Mouse (Mus musculus) stomach, embryonic 14.5 days (tissue): ENCODE measurements around the gene Hecw2. TPM values are rescaled to one million over a fixed set of nuclear protein-coding genes. Genes with fewer than 3 reads are reported as not detected.
A peak's percentile ranks its signal among the peaks of the same experiment; 100 is the strongest.

ENCODE experiments used
- ATAC-seq: fragments of 200-750 bp; cut with Nextera tagmentation; 2 replicates; pipeline ENCODE4 v1.8.0; 2017; ENCODE audit warnings: low read depth, moderate TSS enrichment; ENCODE audit not compliant: insufficient number of reproducible peaks, insufficient read depth, low FRiP score
- H3K27ac ChIP-seq: fragments of 300-500 bp; sonication (generic); 2 replicates; pipeline ENCODE4 v1.5.1; 2014; ENCODE audit warnings: mild to moderate bottlenecking, low read length, moderate library complexity, mixed read lengths
- H3K27me3 ChIP-seq: fragments of 300-500 bp; sonication (generic); 2 replicates; pipeline ENCODE4 v1.6.1; 2014; ENCODE audit warnings: low read length, control low read depth, mixed read lengths; ENCODE audit not compliant: control insufficient read depth, insufficient read depth
- H3K36me3 ChIP-seq: fragments of 300-500 bp; sonication (generic); 2 replicates; pipeline ENCODE4 v1.6.1; 2014; ENCODE audit warnings: mild to moderate bottlenecking, control low read depth, low read length, moderate library complexity, mixed read lengths; ENCODE audit not compliant: control insufficient read depth, insufficient read depth
- H3K4me1 ChIP-seq: fragments of 300-500 bp; sonication (generic); 2 replicates; pipeline ENCODE4 v1.6.1; 2014; ENCODE audit warnings: low read length, control low read depth, mixed read lengths; ENCODE audit not compliant: control insufficient read depth, insufficient read depth
- H3K4me2 ChIP-seq: fragments of 300-500 bp; sonication (generic); replicated peaks from 2 replicates; pipeline ENCODE4 v1.6.1; 2014; ENCODE audit warnings: low read depth, low read length, control low read depth
- H3K4me3 ChIP-seq: fragments of 300-500 bp; sonication (generic); 2 replicates; pipeline ENCODE4 v1.5.1; 2014; ENCODE audit warnings: low read depth, low read length, control low read depth
- H3K9ac ChIP-seq: fragments of 300-500 bp; sonication (generic); replicated peaks from 2 replicates; pipeline ENCODE4 v1.6.1; 2014; ENCODE audit warnings: low read depth, mild to moderate bottlenecking, control low read depth, low read length, moderate library complexity, mixed read lengths
- H3K9me3 ChIP-seq: fragments of 300-500 bp; sonication (generic); 2 replicates; pipeline ENCODE4 v1.6.1; 2016; ENCODE audit warnings: low read depth, low read length, control low read depth; ENCODE audit not compliant: control insufficient read depth
- WGBS: fragments of 180-500 bp; shearing (Covaris S2); extraction: QIAGEN DNeasy Blood & Tissue Kit; methylation state at CpG from one replicate; pipeline ENCODE4 v1.1.7; 2014; 5-methylcytosine and 5-hydroxymethylcytosine counted together
- polyA plus RNA-seq: library from polyadenylated mRNA; unstranded; fragments of >200 nt; fragmentation: Nextera tagmentation; extraction: Ambion mirVana; gene quantifications from 2 replicates; pipeline ENCODE4 v1.2.1, GENCODE M21; 2014

The Hecw2 gene
- polyA plus RNA-seq = 2.5 and 2.9 TPM in 2 replicates

DNA sequence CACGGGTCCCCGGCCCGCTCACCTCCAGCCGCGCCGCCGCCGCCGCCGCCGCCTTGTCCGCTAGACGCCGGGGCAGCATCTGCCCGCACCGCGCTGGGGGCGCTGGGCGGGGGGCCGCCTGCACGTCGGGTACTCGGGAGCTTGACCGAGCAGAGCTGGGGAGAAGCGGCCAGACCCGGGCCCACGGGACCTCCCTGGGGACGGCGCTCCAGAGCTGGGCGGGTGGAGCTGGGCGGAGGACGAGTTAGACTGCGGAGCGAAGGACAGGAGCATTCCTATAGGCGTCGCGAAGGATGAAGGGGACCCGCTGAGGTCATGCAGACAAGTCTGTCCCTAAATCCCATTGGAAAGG, at the start of gene Hecw2:
Gene Hecw2, minus strand, starts transcription at position 215 of the 352 bp plus-strand sequence.
- Histone ChIP-seq H3K9ac (peak within 1 kb of the TSS; percentile 61), H3K36me3 (no peaks in the 10 kb centered on the region), H3K27ac (peak within 1 kb of the TSS; percentile 81), H3K4me1 (no peaks in the 10 kb centered on the region), H3K27me3 (no peaks in the 10 kb centered on the region; the same call in 1 of the 2 replicates), H3K4me3 (peak within 1 kb of the TSS; percentile 81), H3K9me3 (no peaks in the 10 kb centered on the region), H3K4me2 (peak within 1 kb of the TSS; percentile 68)
- peak; percentile 79; the same call in 1 of the 2 replicates for ATAC-seq
- WGBS = under 1% methylated on average over 37 of the region's 38 CpGs

DNA sequence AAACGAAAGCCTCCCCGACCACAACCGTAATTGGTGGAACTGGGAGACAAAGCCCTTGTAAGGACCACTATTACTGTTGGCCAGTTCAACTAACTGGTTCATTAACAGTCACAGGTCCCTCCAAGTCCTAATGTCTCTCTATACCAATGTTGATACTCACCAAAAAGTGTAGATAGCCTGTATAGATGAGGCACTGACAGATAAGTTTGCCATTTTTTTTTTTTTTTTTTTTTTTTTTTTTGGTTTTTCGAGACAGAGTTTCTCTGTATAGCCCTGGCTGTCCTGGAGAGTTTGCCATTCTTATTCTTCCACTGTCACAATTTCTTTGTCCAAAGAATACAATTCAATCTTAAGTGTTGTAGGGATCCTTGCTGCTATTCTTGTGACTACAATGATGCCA, 47.8 kb upstream of the Hecw2 start:
- Histone ChIP-seq H3K27me3 (no peaks in the 10 kb centered on the region), H3K36me3 (no peaks in the 10 kb centered on the region), H3K27ac (no peak overlapping the region), H3K4me2 (no peak overlapping the region), H3K4me3 (no peak overlapping the region), H3K9ac (no peak overlapping the region), H3K4me1 (no peaks in the 10 kb centered on the region), H3K9me3 (no peaks in the 10 kb centered on the region)
- WGBS = 93% methylated on average over 4 of the region's 4 CpGs
- ATAC-seq = no peak

- no peaks in the 10 kb centered on the region for H3K9me3 ChIP-seq
- H3K4me3 ChIP-seq = no peak overlapping the region
- WGBS = 95% methylated on average over 3 of the region's 3 CpGs
- H3K4me1 ChIP-seq = no peaks in the 10 kb centered on the region
- no peak for ATAC-seq
- H3K4me2 ChIP-seq = no peak overlapping the region
- no peaks in the 10 kb centered on the region for H3K36me3 ChIP-seq
- no peaks in the 10 kb centered on the region for H3K27me3 ChIP-seq
- no peak overlapping the region for H3K9ac ChIP-seq
- no peak overlapping the region for H3K27ac ChIP-seq
Observed at GRCm38 (mm10) chr1:54220273-54220672, 25.3 kb upstream of the Hecw2 start.

- H3K27me3 ChIP-seq = no peaks in the 10 kb centered on the region; the same call in 1 of the 2 replicates
- H3K9me3 ChIP-seq = no peaks in the 10 kb centered on the region
- under 1% methylated on average over 101 of the region's 104 CpGs for WGBS
- peak; percentile 80; the same call in 1 of the 2 replicates for ATAC-seq
- no peaks in the 10 kb centered on the region for H3K4me1 ChIP-seq
- H3K9ac ChIP-seq = peak overlapping the region; percentile 61
- H3K27ac ChIP-seq = peak overlapping the region; percentile 81
- H3K36me3 ChIP-seq = no peaks in the 10 kb centered on the region
- peak overlapping the region; percentile 81 for H3K4me3 ChIP-seq
- peak overlapping the region; percentile 68 for H3K4me2 ChIP-seq
Observed at GRCm38 (mm10) chr1:54194183-54194953, 600 bp downstream of the Hecw2 start.

- ATAC-seq = no peak
- H3K4me2 ChIP-seq = 0 out of 2 replicates have a peak overlapping the region, but pooled peaks have one; percentile 12
- no peaks in the 10 kb centered on the region for H3K4me1 ChIP-seq
- no peaks in the 10 kb centered on the region for H3K36me3 ChIP-seq
- WGBS = 29% methylated on average over 7 of the region's 7 CpGs
- no peak overlapping the region for H3K27ac ChIP-seq
- H3K9ac ChIP-seq = no peak overlapping the region
- H3K27me3 ChIP-seq = no peaks in the 10 kb centered on the region; the same call in 1 of the 2 replicates
- no peaks in the 10 kb centered on the region for H3K9me3 ChIP-seq
- H3K4me3 ChIP-seq = no peak overlapping the region
Observed at GRCm38 (mm10) chr1:54193191-54193770, 1.7 kb downstream of the Hecw2 start.

DNA sequence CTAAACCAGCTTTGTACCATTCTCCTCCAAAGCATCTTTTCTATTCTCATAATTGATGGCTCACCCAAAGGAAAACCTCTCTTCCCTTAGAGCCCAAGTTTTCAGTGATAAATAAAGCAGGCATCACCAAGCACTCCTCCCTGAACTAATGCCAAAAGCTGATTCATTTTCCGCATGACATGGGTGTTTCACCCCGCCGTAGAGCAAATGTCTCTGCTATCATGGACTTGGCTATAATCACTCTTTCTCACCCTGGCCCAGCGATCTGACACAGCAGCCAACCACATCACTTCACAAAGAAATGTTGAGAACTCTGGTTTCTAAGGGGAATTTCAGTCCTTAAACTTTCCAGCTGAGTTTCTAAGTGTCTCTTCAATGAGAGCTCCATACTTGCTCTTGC, 7.4 kb downstream of the Hecw2 start:
- Histone ChIP-seq H3K4me2 (no peak overlapping the region), H3K4me3 (no peak overlapping the region), H3K27me3 (no peaks in the 10 kb centered on the region), H3K9me3 (no peaks in the 10 kb centered on the region), H3K4me1 (no peaks in the 10 kb centered on the region), H3K36me3 (no peaks in the 10 kb centered on the region), H3K27ac (no peak overlapping the region), H3K9ac (no peak overlapping the region)
- no peak for ATAC-seq
- WGBS = 54% methylated on average over 4 of the region's 4 CpGs

- no peaks in the 10 kb centered on the region for H3K4me1 ChIP-seq
- ATAC-seq = no peak
- H3K9me3 ChIP-seq = no peaks in the 10 kb centered on the region
Observed at GRCm38 (mm10) chr1:54186347-54186746, 8.6 kb downstream of the Hecw2 start.

GRCm38 (mm10) chr1:54180663-54181062, 14.3 kb downstream of the Hecw2 start:
- Histone ChIP-seq H3K4me2 (no peak overlapping the region), H3K27me3 (no peaks in the 10 kb centered on the region), H3K27ac (no peak overlapping the region), H3K9me3 (no peaks in the 10 kb centered on the region), H3K4me1 (no peaks in the 10 kb centered on the region), H3K4me3 (no peak overlapping the region), H3K36me3 (no peaks in the 10 kb centered on the region), H3K9ac (no peak overlapping the region)
- 57% methylated on average over 1 of the region's 2 CpGs for WGBS
- no peak for ATAC-seq

More at GRCm38 (mm10) chr1:54186347-54186746, 8.6 kb downstream of the Hecw2 start:
- H3K27ac ChIP-seq = no peak overlapping the region
- H3K4me3 ChIP-seq = no peak overlapping the region
- WGBS = 43% methylated on average over 3 of the region's 3 CpGs
- no peaks in the 10 kb centered on the region for H3K36me3 ChIP-seq
- H3K4me2 ChIP-seq = no peak overlapping the region
- H3K9ac ChIP-seq = no peak overlapping the region
- H3K27me3 ChIP-seq = no peaks in the 10 kb centered on the region
